Mouse (Mus musculus): ENCODE results near the gene Nr2f2. TPM values are rescaled to one million over a fixed set of nuclear protein-coding genes. Genes with fewer than 3 reads are reported as not detected.
A peak's percentile ranks its signal among the peaks of the same experiment; 100 is the strongest.

The Nr2f2 gene
- polyA plus RNA-seq, 1 experiment from 2014 or later, result 99.8 TPM

GRCm38 (mm10) chr7:70325381-70325780 lies 41.2 kb downstream of the Nr2f2 start:
- Histone ChIP-seq H3K4me1 (peaks cover 47% of the 10 kb centered on the region), H3K4me3 (peak overlapping the region; percentile 41), H3K27me3 (replicated peaks; ENCODE audit: low read depth, poor library complexity, severe bottlenecking) (peaks cover 98% of the 10 kb centered on the region), H3K36me3 (replicated peaks) (no peaks in the 10 kb centered on the region), H3K27ac (replicated peaks) (peak overlapping the region; percentile 63), H3K9me3 (no peaks in the 10 kb centered on the region)
- DNase-seq (ENCODE audit: low spot score), result peak; percentile 63
- WGBS, result under 1% methylated on average over 18 of the region's 18 CpGs

DNA sequence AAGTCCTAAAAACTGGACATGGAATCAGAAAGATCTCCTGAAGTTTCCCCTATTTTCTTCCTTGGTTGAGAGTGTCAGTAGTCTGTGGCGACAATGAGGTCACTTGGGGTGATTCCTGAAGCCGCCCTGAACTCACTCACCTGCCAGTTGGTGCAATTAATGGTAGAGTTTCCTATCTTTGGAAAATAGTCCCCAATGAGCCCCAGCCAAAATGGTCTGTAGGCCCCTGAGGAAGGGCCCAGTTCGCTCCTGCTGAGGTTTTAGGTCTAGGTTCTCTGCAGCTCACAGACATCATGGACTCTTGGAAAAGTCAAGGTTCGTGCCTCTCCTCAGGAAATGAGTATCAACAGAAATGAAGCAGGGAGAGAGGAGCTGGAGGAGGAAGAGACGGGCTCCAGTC lies 42.0 kb downstream of the Nr2f2 start:
- DNase-seq (ENCODE audit: low spot score), result peak; percentile 26
- Histone ChIP-seq H3K4me1 (peaks cover 38% of the 10 kb centered on the region), H3K27ac (replicated peaks) (no peak overlapping the region), H3K4me3 (no peak overlapping the region), H3K27me3 (replicated peaks; ENCODE audit: low read depth, poor library complexity, severe bottlenecking) (peaks cover 90% of the 10 kb centered on the region), H3K36me3 (replicated peaks) (no peaks in the 10 kb centered on the region), H3K9me3 (no peaks in the 10 kb centered on the region)
- 6% methylated on average over 5 of the region's 5 CpGs for WGBS

DNA sequence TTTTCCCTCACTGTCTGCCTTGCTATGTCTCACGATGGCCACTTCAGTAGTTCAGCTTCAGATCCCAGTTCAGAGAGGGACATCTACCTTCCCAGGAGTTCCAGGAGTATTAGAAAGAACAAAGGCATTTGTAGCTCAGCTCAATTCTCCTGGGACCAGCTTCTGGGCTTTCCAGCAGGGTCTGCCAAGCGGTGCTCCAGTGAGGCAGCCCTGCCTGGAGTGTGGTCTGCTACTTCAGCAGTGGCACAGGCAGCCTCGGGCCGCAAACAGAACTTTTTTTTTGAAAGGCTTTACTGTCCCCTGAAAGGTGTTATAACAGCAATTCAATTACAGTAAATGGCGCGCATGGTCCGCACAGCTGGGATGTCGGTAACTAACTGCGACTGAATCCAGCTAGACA lies 42.5 kb downstream of the Nr2f2 start:
- Histone ChIP-seq H3K4me3 (no peak overlapping the region), H3K27ac (replicated peaks) (no peak overlapping the region), H3K4me1 (peaks cover 35% of the 10 kb centered on the region), H3K9me3 (no peaks in the 10 kb centered on the region), H3K36me3 (replicated peaks) (no peaks in the 10 kb centered on the region), H3K27me3 (replicated peaks; ENCODE audit: low read depth, poor library complexity, severe bottlenecking) (peaks cover 85% of the 10 kb centered on the region)
- peak; percentile 41 for DNase-seq (ENCODE audit: low spot score)
- WGBS, result 5% methylated on average over 9 of the region's 9 CpGs

DNA sequence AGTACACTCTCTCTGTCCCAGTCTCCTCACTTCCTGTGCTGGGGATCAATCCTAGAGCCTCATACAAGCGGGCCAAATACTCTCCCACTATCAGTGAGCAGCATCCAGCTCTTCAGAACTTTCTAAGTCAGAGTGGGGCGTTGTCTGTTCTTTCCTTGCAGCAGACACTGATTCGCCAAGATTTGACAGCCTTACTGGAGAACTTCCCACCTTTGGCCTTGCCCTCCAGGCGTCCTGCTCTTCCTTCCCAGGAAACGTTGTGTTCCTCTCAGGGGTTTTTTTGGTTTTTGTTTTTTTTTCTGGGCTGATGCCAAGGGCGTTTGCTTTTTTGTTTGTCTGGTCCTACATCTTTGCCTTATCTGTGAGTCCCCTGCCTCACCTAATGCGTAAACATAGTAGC lies 60.8 kb downstream of the Nr2f2 start:
- 51% methylated on average over 7 of the region's 7 CpGs for WGBS
- H3K9me3 ChIP-seq, result no peaks in the 10 kb centered on the region
- no peak overlapping the region for H3K27ac ChIP-seq (replicated peaks)
- peaks cover 6% of the 10 kb centered on the region for H3K4me1 ChIP-seq
- no peak for DNase-seq (ENCODE audit: low spot score)
- H3K36me3 ChIP-seq (replicated peaks), result no peaks in the 10 kb centered on the region
- no peaks in the 10 kb centered on the region; the same call in 1 of the 2 replicates for H3K27me3 ChIP-seq (replicated peaks; ENCODE audit: low read depth, poor library complexity, severe bottlenecking)
- H3K4me3 ChIP-seq, result no peak overlapping the region

DNA sequence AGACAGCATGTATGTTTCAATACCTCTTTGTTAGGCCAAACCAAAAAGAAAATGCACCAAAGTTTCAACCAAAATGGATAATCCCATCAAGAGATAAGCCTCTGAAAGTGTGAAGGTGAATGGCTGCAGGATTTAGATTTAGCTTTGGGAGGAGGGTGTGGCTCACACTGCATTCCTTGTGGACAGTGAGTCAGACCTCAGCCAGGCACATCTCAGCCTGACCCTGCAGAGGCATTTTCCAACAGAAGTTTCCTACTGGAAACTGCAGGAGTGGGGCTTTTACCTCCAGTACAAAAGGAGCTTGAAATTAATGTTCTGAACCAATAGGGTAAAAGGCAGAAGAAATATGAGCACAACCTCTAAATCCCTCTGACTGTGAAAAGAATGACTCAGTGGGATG lies 62.1 kb downstream of the Nr2f2 start:
- Histone ChIP-seq H3K9me3 (no peaks in the 10 kb centered on the region), H3K4me3 (no peak overlapping the region), H3K27ac (replicated peaks) (no peak overlapping the region), H3K36me3 (replicated peaks) (no peaks in the 10 kb centered on the region), H3K4me1 (peaks cover 13% of the 10 kb centered on the region), H3K27me3 (replicated peaks; ENCODE audit: low read depth, poor library complexity, severe bottlenecking) (no peaks in the 10 kb centered on the region; the same call in 1 of the 2 replicates)
- DNase-seq (ENCODE audit: low spot score), result no peak

Data from embryonic facial prominence, embryonic 10.5 days (tissue).